Mouse (Mus musculus): ENCODE measurements around the gene Stom. TPM values are rescaled to one million over a fixed set of nuclear protein-coding genes. Genes with fewer than 3 reads are reported as not detected.

Gene Stom
- total RNA-seq (2017), result 76.2 and 80.6 TPM in 2 replicates

GRCm38 (mm10) chr2:35336388-35337280 lies at the start of gene Stom:
Stom (minus strand) TSS chr2:35336976.
- ATAC-seq (replicated peaks; ENCODE audit: low read depth, poor library complexity, severe bottlenecking), result peak; percentile 92

DNA sequence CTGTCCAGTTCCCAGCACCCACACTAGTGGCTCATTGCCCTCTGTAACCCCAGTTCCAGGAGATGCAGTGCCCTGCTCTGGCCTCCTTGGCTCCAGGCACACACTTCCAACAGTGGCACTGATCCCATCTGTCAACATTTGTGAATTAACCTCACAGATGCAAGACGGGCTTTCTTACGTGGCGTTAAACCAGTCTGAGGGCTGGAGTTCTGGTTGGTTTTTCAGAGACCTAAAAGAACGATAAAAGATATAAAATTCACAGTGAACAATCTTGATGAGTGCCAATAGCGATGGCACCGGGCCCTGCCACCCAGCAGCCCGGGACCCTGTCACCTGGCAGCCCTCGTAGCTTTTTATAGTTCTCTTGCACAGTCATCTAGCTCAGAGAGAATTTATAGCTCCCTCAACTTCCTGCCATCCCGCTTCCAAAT lies 48.7 kb upstream of the Stom start:
- no peak for ATAC-seq (replicated peaks; ENCODE audit: low read depth, poor library complexity, severe bottlenecking)

GRCm38 (mm10) chr2:35379306-35379705 lies 42.5 kb upstream of the Stom start:
- ATAC-seq (replicated peaks; ENCODE audit: low read depth, poor library complexity, severe bottlenecking), result no peak

- peak; percentile 66 for ATAC-seq (replicated peaks; ENCODE audit: low read depth, poor library complexity, severe bottlenecking)
These were observed 40.8 kb upstream of the Stom start for GRCm38 (mm10) chr2:35377600-35377999.

- ATAC-seq (replicated peaks; ENCODE audit: low read depth, poor library complexity, severe bottlenecking), result no peak
These were observed 36.2 kb upstream of the Stom start for GRCm38 (mm10) chr2:35373003-35373402.

DNA sequence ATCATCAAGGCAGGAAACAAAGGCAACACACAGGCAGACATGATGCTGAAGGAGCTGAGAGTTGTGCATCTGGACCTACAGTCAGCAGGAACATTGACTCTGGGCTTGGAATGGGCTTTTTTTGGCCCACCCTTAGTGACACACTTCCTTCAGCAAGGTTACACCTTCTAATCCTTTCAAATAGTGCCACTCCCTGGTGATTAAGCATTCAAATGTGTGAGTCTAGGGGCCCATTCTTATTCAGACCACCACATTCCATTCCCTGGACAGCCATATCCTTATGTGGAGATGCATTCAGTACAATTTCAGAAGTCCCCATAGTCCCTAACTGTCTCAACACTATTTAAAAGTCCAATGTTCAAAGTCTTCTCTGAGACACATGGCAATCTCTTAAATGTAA lies 33.9 kb upstream of the Stom start:
- ATAC-seq (replicated peaks; ENCODE audit: low read depth, poor library complexity, severe bottlenecking), result no peak

DNA sequence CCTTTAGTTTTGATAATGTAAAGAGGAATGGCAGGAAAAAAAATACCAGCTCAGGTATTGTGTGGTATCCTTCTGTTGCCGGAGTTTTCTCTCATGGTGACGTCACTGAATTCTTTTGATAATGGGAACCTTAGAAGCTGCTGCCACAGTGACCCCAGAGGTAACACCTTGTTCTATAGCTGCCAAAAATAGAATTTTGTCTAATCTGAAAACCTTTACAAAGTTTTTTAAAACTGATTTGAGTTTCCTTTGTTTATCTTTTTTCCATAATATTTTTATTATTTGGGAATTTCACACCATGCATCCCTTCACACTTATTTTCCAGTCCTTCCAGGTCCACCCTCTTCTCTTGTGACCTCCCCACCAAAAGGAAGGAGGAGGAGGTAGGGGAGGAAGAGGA lies 30.9 kb upstream of the Stom start, which contains the start of gene 4930568D16Rik:
Gene 4930568D16Rik, minus strand, starts transcription at position 101 of the 400 bp plus-strand sequence.
- no peak for ATAC-seq (replicated peaks; ENCODE audit: low read depth, poor library complexity, severe bottlenecking)

GRCm38 (mm10) chr2:35349184-35349583 lies 12.4 kb upstream of the Stom start:
- ATAC-seq (replicated peaks; ENCODE audit: low read depth, poor library complexity, severe bottlenecking), result peak; percentile 86

- ATAC-seq (replicated peaks; ENCODE audit: low read depth, poor library complexity, severe bottlenecking), result peak; percentile 54
These were observed 9.2 kb upstream of the Stom start for GRCm38 (mm10) chr2:35345984-35346383.

GRCm38 (mm10) chr2:35342605-35343004 lies 5.8 kb upstream of the Stom start:
- no peak for ATAC-seq (replicated peaks; ENCODE audit: low read depth, poor library complexity, severe bottlenecking)

- no peak for ATAC-seq (replicated peaks; ENCODE audit: low read depth, poor library complexity, severe bottlenecking)
These were observed 1.9 kb upstream of the Stom start for GRCm38 (mm10) chr2:35338707-35339106.

GRCm38 (mm10) chr2:35338036-35338435 lies 1.3 kb upstream of the Stom start:
- no peak for ATAC-seq (replicated peaks; ENCODE audit: low read depth, poor library complexity, severe bottlenecking)

GRCm38 (mm10) chr2:35337419-35337818 lies 643 bp upstream of the Stom start:
- ATAC-seq (replicated peaks; ENCODE audit: low read depth, poor library complexity, severe bottlenecking), result no peak

DNA sequence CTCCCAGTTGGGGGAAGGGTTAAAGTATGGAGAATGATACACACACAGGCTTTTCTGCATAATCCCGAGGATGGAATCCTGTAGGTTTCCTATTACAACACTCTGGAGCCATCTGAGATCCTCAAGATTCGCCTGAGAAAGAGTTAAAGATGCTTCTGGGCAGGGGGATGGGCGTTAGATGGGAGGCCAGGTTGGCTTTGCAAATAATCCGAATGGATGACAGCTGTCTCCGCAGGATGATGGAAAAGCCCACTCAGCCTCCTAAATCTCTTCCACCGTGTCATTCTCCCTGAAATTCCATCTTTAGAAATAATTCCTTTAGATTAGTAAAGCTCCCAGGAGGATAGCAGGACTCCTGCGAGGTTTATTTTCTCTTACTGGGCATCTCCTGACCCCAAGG lies 1.2 kb downstream of the Stom start:
- ATAC-seq (replicated peaks; ENCODE audit: low read depth, poor library complexity, severe bottlenecking), result no peak

- no peak for ATAC-seq (replicated peaks; ENCODE audit: low read depth, poor library complexity, severe bottlenecking)
These were observed 3.1 kb downstream of the Stom start for GRCm38 (mm10) chr2:35333670-35334069.

DNA sequence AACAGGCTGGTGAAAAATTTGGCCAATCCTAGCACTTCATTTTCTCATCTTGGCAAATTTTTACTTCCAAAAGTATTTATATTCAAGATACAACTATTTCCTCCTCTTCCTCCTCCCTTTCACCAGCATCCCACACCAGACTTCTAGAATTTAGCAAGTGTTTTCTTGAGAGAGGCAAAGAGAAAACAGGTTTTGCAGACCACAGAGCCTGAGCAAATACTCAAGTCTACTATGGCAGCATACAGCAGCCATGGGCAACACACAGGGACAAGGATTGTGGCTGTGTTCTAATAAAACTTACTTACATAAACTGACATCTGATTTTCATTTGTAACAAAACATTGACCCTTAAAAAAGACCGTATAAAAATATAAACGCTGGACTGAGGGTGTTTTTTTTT lies 5.6 kb downstream of the Stom start:
- ATAC-seq (replicated peaks; ENCODE audit: low read depth, poor library complexity, severe bottlenecking), result no peak

DNA sequence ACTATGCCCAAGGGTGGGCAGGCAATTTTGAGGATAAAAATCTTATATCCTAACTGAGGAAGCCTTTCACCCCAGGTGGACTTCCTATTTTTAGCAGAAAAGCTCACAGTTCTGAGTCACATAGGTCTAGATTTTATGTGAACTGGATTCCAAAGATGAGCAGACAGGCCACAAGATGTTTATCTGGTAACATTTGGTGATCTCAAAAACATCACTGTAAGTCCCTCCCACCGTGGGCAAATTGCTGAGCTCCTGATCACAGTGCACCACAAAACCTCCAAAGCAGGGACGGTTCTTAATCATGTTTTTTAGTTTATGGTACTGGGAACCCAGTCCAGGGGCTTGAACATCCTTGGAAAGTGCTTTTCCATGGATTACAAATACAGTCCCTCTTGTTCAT lies 7.7 kb downstream of the Stom start:
- no peak for ATAC-seq (replicated peaks; ENCODE audit: low read depth, poor library complexity, severe bottlenecking)

DNA sequence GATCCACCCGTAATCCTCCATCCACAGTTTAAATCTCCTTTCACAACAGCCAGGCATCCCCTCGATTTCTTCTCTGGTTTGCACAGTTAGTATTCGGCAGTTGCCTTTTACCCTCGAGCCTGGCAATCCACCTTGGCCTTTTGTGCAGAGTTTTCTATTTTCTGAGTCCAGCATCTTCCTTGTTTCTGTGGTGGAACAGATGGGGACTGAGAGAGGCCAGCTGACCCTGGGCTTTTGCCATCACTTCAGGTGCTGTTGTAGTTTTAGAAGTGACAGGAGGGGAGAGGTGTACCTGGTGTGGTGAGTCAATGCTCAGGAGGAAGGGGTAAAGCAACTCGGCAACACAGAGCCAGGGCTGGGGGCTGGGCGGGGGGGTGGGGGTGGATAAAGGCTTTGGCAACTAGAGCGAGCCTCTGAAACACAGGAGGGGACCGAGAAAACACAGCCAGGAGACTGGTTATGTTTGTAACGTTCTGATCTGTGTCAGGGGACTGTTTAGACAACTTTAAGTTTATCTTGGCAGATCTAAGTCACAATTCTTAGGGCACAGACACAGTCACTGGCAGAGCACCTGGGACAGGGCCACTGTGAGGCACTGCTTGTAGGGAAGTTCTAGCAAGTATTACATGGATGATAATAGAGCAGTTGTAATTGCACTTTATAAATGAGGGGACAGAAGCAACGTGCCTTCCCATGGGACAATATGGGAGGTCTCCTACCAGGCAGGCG lies 8.5 kb downstream of the Stom start:
- no peak; the same call in 1 of the 2 replicates for ATAC-seq (replicated peaks; ENCODE audit: low read depth, poor library complexity, severe bottlenecking)

DNA sequence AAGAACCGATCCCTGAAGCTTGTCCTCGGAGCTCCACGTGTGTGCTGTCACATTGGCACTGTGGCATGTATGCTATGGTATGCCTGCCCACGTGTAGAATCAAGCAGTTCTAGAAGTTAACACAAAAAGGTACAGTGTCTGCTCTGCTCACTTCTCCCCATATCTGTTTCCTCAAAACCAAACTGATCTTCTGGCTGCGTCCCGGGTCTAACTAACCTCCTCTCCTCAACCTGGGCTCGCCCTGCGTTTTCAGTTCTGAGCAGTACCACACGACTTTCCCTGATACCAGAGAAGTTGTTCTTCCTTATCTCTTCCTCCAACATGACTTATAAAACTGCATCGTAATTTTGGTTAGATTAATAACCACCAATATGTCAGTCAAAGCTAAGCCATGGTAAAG lies 9.2 kb downstream of the Stom start:
- ATAC-seq (replicated peaks; ENCODE audit: low read depth, poor library complexity, severe bottlenecking), result peak; percentile 88

DNA sequence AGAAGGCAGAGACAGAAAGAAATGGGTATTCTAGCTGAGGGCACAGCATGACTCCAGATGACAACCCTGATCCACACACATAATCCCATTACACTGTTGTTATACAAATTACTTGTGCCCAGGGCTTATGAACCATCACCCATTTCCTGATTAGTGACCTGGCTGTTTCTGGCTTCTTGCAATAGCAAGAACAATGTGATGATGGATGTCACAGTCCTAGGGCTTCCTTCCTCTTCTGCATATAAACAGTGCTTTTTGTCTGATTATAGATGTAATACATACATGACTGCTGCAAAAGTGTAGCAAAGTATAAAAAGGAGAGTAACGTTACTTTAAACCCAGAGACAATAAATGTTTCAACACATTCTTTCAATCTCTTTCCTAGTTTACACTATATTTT lies 9.8 kb downstream of the Stom start:
- 0 out of 2 replicates have a peak, but pooled peaks have one; percentile 13 for ATAC-seq (replicated peaks; ENCODE audit: low read depth, poor library complexity, severe bottlenecking)

- ATAC-seq (replicated peaks; ENCODE audit: low read depth, poor library complexity, severe bottlenecking), result no peak
These were observed 10.8 kb downstream of the Stom start for GRCm38 (mm10) chr2:35325930-35326329.
